Mouse (Mus musculus) spleen, embryonic (tissue): Measurements from ENCODE around the gene Comp.

Experiments
- CTCF ChIA-PET: fragments of 350-600 bp; sonication (Branson Sonifier 250); formaldehyde crosslinking; loops from one replicate; lab custom pipeline; 2022; lab: Charles Lee

Comp gene

DNA sequence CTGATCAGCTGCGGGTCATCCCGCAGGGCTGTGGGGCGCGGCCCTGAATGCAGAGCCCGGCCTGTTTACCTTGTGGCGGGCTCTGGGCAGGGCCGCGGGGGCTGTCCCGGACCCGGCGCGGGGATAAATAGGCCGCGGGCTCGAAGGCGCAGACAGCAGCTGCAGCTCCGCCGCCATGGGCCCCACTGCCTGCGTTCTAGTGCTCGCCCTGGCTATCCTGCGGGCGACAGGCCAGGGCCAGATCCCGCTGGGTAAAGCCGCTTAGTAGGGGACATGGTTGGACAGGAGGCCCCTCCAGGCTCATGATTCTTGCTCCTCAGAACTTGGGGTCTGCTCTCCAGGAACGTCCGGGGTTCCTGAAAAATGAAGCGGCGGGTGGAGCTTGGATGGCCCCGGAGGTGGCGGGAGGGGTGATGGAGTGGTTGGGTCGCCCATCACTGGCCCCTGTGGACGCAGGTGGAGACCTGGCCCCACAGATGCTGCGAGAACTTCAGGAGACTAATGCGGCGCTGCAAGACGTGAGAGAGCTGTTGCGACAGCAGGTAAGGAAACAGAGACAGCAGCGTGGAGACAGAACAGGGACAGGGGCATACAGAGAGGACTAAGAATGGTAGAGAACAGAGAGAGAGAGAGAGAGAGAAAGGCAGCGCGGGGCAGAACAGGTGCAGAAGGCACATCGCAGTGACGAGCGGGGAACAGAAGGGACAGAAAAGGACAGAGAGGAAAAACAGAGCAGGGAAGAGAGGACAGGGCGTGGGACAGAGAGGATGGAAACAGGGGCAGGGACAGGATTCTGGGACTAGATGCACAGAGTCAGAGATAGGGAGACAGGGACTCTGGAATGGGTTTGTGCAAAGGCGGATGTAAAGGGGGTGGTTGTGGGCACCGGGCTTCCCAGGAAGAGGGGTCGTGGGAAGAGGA, at the start of gene Comp:
Gene Comp (plus strand): TSS at position 162 of the 921 bp plus-strand sequence.
- CTCF ChIA-PET = interaction anchor here (0.5 kb wide), 1 partner anchor 74 kb away, joined by 3 read pairs; no protein-coding TSS in a partner anchor

DNA sequence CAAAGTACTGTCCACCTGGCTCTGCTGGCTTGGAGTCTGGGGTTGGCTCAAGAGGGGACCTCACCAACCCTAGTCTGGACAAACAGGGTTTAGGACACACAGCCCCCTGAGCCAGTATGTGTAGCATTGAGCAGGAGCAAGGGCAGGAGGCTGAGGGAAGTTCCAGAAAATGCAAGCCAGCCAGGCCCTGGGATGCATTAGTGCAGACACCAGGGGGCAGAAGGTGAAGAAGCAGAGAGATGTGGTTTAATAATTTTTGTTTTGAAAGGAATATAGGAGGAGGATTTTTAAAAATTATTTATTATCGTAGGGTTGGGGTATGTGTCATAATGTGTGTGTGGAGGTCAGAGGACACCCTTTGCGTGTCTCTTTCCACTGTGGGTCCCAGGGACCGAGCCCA, 49.6 kb upstream of the Comp start:
- CTCF ChIA-PET = no interaction called here

DNA sequence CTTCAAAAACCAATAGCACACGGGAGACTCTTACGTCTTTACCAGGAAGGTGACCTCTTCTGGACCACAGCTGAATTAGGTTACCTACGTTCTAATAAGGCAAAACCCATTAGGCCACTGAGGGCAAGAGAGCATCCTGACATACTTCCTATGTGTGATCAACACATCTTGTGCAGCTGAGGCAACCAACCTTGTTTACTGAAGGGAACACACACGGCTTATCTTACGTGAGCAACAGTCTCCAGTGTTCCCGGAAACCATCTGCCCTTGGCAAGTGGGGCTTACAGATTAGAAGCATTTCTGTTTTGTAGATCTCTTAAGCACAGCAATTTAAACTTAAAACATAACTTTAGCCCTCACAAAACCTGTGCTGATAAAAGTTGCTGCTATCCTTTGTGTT, 45.8 kb upstream of the Comp start:
- CTCF ChIA-PET = no interaction called here

DNA sequence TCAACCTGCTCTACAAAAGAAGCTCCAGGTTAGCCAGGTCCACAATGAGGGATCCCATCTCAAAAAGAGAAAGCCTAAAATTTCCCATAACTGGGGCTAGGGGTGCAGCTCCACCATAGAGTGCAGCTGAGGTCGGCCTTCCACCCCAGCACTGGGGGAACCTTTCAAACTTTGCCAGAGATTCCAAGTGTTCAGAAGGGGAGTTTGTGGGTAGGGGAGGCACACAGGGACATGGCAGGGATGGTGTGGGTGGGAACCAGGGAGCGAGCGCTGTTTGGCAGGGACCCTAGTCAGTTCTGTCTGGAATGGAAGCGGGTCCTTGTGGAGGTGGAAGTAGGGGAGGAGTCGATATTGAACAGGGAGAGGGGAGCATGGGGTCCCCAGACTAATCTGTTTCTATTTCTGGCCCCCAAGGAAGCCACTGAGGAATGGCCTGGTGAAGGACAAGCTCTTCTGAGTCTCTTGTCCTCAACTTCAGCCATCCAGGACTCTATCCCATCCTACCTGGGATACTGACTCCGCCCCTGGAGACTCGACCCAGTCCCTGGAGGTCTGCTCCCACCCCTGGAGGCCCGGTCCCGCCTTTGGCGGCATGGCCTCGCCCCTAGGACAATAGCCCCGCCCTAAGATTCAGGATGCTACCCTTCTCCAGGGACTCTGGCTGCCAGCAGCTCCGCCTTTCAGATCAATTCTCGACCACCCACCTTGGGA, 44.1 kb upstream of the Comp start, which contains the start of gene Gdf1:
Gene Gdf1 (plus strand): TSS at position 694 of the 711 bp plus-strand sequence.
- CTCF ChIA-PET = no interaction called here

DNA sequence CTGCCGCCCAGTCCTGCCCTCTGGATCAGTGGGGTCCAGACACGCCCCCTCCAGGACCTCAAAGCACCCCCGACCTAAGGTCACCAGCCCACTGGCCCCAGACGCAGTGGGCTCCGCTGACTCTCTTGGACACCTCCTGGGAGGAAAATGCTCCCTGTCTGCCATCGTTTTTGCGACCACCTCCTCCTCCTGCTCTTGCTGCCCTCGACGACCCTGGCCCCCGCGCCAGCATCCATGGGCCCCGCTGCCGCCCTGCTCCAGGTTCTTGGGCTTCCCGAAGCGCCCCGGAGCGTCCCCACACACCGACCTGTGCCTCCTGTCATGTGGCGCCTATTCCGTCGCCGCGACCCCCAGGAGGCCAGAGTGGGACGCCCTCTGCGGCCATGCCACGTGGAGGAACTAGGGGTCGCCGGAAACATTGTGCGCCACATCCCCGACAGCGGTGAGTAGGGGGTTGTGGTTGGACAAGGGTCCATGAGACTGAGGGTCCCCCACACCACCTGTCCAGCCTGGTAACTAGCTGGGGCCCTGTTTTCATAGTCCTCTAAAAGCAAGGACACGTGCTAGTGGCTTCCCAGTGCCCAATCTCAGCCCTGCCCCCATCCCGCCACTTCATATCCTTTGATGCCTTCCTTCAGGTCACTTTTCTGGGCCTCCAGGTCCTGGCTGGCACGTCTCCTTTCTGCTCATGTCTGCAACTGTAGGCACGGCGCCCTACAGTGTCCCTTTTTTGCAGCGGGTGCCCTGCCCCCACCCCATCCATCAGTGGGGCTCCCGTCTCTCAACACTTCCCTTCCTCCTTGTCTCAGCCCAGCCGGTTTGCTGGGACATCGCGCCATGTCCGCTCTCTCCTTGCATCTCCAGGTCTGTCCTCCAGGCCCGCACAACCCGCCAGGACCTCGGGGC, 43.3 kb upstream of the Comp start:
- CTCF ChIA-PET = no interaction called here

DNA sequence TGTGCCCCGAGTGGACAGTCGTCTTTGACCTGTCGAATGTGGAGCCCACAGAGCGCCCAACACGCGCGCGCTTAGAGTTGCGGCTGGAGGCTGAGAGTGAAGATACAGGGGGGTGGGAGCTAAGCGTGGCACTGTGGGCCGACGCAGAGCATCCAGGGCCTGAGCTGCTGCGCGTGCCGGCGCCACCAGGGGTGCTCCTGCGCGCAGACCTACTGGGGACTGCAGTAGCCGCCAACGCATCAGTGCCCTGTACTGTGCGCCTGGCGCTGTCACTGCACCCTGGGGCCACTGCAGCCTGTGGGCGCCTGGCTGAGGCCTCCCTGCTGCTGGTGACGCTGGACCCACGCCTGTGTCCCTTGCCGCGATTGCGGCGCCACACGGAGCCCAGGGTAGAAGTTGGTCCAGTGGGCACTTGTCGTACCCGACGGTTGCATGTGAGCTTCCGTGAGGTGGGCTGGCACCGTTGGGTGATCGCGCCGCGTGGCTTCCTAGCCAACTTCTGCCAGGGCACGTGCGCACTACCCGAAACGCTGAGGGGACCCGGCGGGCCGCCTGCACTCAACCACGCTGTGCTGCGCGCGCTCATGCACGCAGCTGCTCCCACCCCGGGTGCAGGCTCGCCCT, 42.5 kb upstream of the Comp start:
- CTCF ChIA-PET = no interaction called here

DNA sequence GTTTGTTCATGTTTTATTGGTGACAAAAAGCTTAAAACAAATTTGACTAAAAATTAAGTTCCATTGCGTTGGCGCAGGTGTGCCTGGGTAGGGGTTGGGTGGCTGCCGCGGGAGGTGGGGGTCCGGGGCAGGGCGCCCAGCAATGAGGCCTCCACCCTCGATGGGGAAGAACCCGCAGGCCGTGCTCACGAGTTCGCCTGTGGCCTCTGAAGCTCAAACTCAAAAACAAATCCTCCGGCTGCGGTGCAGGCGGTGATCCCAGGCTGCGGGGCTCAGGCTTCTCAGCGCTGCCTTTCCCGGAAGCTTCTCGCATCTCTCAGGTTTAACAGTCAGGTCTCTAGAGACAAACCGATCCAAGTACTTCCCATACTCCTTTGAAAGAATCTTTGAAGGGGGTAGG, 41.8 kb upstream of the Comp start:
- CTCF ChIA-PET = no interaction called here

DNA sequence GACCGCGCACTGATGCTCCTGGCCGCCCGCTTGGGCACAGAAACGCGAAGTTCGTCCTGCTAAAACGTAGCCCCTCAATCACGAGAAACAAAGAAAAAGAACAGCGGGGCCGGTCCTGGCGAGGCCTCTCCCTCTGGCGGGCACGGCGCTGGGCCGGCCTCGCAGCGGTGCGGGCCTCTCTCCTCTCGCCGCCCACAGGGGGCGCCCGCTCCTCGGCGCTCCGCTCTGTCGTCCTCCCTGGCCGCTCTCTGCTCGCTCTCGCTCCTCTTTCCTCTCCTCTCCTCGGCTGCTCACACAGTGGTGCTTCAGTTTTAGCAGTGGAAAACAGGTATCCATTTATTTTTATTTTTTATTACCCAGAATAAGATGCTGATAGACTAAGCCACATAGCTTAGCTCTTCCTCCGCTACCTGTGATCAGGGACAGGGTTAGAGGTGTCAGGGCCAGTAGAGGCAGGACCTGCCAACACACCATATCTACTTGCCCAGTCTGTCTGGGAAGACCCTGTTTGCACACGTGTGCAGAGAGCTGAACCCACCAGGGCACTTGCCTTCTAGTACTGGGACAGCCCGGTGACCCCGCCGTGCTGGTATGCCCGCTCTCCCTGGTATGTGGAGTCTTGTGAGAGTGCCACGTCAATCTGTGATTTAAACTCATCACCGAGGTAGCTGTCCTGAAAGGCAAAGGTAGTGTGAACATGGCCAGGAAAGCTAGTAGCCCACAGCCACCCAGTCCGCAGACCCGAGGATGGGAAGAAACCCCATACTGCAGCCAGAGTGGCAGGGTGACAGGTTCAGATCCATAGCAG, 41.1 kb upstream of the Comp start:
- CTCF ChIA-PET = no interaction called here

DNA sequence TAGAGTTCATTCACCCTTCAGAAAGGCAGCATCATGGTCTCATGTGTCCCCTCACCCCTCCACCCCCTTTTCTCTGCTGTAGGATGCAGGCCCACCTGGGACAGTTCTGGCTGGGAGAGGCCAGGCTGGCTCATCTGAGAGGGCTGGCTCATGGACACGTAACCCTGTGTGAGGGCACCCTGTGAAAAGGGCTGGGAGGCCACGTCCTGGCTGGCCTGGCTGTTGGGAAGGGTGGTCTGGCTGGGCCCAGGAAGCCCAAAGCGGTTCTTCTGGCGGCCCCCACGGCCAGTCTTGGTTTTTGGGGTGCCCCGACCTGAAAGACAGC, 40.5 kb upstream of the Comp start:
- CTCF ChIA-PET = no interaction called here

DNA sequence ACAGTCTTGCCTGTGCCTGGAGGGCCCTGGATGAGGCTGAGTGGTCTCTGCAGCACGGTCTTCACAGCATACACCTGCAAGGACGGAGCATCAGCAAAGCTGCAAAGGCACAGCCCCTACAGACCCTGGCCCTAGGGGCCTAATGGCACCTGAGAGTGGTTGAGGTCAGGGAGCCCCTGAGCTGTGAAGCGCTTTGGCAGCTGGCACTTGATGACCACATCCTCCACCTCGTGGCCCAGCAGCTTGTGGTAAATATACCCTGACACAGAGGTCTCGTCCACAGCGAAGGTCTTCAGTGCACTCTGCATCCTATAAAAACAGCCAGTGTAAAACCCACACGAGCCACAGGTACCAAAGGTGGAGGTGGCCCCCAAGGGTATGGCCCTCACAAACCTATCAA, 34.4 kb upstream of the Comp start:
- CTCF ChIA-PET = no interaction called here

DNA sequence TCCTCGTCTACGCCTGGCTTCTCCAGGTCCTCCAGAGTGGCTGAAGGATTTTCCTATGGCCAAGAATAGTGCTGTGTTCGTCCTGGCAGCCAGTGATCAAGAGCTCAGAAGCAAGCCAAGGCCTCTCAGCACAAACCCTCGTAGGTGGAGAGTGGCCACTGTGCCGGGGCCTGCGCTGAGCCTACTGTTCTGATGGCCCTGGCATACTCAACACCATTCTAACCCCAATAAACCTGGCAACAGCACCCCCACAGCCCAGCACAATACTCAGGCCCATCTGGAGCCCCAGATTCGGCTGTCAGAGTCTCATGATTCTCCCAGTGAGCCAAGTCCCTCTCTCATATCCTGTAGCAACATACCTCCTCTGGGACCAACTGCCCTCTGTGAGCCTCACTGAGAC, 32.7 kb upstream of the Comp start:
- CTCF ChIA-PET = interaction anchor here (0.5 kb wide), 1 partner anchor 10 kb away, joined by 5 read pairs; no protein-coding TSS in a partner anchor

DNA sequence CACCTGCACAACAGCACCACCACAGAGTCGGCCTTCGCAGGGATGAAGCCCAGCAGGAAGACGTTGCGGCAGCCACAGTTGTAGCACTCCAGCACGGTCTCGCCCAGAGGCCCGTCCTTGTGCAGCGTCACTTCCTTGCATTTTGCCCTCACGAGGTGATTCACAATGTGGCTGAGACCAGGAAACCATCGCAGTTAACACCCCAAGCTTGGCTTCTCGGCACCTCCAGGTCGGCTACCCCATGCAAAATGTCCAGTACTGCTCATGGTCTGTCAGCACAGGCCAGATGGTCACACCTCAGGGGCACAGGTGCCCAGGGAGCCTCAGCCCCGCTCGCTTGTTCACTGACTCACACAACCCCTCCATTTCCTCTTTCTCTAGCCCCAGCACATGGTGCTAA, 31.4 kb upstream of the Comp start:
- CTCF ChIA-PET = no interaction called here

DNA sequence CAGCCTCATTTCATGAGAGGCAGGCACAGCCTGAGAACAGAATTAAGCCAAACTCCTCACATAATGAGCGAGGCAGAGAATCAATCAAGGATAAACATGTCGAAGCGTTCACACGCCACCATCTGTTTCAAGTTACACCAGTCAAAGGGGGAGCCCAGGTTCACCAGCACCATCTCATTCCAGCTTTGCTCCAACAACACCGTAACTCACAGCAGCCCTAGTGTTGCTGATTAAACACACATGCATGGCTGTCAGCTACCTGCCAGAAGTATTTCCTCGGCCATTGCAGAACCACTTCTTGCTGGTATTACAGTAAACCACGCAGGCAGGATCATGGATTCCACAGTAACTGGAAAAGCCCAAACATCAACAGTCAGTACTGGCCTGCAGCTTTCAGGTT, 30.3 kb upstream of the Comp start:
- CTCF ChIA-PET = no interaction called here

DNA sequence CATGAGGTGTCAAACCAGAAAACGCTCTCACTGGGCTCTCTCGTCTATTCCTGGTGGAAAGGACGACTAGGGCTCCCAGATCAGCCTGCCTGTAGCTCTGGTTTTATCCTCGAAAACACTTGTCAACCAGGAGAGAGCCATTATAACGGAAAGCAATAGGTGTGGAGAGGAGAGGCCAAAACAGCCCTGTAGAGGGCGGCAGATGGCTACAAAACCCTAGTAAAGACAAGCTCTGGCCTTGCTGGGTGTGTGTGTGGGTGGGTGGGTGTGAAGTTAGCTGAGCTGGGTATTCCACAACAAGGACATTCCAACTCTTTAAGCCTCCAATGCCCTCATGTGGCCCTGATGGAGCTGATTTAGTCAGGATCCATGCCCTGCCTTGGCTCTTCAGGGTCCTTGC, 29.7 kb upstream of the Comp start:
- CTCF ChIA-PET = interaction anchor here (0.5 to 0.6 kb wide), 3 partner anchors 41 to 112 kb away, joined by 3 to 5 read pairs (median 3); no protein-coding TSS in a partner anchor

DNA sequence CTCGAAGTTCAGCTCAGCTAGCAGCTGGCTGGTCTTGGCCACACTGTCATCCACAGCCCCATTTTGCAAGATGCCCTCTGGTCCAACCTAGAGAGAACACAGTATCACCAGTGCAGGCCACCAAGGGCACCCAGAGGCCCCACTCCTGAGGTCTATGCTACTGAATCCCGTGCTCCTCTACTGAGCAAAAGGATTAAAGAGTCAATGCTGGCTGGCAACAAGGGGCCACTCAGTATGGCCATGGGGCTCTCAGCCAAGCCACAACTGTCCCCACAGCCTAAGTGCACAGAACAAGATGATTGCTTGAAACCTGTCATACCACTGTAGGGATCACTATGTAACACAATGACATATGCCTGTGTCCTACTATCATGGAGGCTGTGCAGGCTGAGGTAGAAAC, 29.1 kb upstream of the Comp start:
- CTCF ChIA-PET = interaction anchor here (0.5 to 0.6 kb wide), 2 partner anchors 41 to 113 kb away, joined by 3 to 5 read pairs; no protein-coding TSS in a partner anchor

DNA sequence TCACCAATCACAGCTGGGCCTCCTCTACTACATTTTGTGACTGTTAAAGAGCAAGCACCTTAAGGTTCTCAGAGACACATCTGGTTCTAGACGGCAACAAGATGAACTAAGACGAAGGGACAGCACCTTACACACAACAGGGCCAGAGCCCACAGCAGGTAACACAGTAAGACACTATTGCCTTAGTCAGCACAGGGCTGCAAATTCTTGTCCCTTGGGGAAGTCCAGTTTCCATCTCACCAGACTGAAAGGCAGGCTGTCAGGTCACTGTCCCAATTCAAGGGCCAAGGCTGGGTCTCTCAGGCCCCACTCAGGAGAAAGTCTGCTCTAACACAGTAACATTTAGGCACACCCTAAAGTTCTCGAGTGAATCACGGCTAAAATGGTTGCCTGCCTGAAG, 25.9 kb upstream of the Comp start:
- CTCF ChIA-PET = no interaction called here

DNA sequence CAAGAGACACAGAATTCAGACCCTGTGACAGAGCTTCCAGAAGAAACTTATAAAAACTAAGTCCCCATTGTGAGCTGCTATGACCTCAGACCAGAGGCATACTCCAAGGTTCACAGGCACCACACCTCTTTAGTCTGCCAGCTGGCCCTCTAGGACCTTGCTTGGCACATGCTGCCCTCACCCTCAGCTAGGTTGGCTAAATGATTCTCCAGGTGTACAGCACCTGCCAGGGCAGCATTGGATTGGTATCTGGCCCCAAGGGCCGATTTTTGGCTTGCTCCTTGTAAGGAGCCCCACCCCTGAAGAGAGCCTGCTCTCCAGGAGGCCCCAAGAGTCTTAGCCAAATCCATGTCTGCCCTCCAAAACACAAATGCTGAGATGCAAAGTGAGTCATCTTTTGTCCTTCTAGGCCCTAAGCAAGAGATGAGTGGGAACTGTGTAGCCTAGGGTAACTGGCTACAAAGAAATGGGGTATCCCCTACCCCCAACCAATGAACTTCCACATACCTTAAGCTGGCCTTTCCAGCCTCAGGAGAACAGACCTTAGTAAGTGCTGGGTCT, 25.4 kb upstream of the Comp start:
- CTCF ChIA-PET = no interaction called here

DNA sequence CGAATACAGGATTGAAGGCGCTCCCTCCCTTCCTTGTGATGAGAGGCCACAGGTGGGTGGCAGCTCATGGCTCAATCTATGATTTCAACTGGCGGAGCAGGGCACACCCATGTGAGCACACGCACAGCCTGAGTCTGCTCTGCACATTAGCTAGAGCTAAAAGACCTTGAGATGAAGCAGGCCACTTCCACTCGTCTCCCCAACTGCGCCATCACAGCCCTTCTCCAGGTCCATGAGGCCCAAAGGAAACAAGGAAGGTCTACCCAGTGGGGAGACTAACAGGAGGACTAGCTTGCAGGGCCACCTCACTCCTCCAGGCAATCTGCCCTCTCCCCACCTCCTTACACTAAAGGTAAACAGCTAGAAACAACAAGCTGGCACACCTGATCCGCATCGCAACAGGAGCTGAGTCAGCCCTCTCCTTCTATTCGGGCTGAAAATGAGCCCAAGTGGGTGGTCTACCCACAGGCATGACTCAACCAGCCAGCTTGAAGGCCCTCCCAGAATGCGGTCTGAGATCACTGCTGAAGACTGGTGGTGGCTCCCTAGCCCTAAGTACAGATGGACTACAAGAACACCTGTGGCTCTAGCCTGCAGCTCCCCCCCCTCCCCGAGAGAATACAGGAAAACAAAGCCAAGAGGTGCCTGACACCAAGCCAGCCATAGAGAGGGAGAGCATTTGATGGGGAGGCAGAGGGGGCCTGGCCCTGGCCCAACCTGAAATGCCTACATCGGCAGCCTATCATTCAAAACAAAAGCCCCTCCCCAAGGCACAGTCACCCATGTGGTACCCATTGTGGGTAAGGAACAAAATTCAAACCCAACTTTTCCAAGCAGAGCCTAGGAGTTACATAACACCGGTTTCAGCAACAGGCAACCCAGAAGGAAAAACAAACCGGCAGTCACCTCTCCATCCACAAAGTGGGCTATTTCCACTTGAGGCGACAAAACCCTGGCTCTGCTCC, 22.0 kb upstream of the Comp start:
- CTCF ChIA-PET = interaction anchor here (0.7 kb wide), 1 partner anchor 11 kb away, joined by 5 read pairs; no protein-coding TSS in a partner anchor

DNA sequence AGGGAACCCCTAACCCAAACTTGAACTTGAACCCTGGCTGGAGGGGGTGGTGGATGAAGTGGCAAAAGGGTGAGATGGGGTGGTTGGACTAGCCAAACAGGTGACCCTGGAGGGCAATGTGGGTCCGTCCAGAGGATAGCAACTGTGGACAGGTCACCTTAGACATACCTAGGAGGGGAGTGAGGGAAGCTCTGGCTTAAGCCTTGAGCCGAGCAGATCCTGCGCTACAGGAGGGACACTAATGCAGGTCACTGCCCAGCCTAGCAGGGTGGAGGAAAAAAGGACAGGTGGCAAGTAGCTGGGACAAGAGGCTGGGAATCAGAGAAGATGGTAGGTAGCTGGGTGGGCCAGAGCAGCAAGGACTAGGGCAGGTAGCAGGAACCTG, 21.4 kb upstream of the Comp start:
- CTCF ChIA-PET = interaction anchor here (0.7 kb wide), 1 partner anchor 31 kb away, joined by 3 read pairs; no protein-coding TSS in a partner anchor
